Mouse (Mus musculus) cerebellum, adult 2 months (tissue): ENCODE results near the gene Bik.

Source experiments
- CTCF ChIP-seq: fragments of 200-500 bp; IDR thresholded peaks from 2 replicates; pipeline ENCODE4 v1.5.1; 2011; ENCODE audit warnings: low read depth, mild to moderate bottlenecking, control low read depth, low read length, moderate library complexity, borderline replicate concordance; ENCODE audit not compliant: insufficient read depth
- POLR2A ChIP-seq: fragments of 200-500 bp; IDR thresholded peaks from 2 replicates; pipeline ENCODE4 v1.6.1; 2011; ENCODE audit warnings: low read length, control low read depth, borderline replicate concordance; ENCODE audit not compliant: insufficient read depth

- TF ChIP-seq POLR2A: no peak
- TF ChIP-seq CTCF: no peak
These were observed 39.1 kb upstream of the Bik start for GRCm38 (mm10) chr15:83487477-83488115.
